Mouse (Mus musculus): ENCODE measurements at regions not wholly inside any gene's neighbourhood (a gene's known extent, or its start where the extent isn't known, plus 50 kb on each side); places are given as distances from the start of the nearest gene placed in this dataset.

DNA sequence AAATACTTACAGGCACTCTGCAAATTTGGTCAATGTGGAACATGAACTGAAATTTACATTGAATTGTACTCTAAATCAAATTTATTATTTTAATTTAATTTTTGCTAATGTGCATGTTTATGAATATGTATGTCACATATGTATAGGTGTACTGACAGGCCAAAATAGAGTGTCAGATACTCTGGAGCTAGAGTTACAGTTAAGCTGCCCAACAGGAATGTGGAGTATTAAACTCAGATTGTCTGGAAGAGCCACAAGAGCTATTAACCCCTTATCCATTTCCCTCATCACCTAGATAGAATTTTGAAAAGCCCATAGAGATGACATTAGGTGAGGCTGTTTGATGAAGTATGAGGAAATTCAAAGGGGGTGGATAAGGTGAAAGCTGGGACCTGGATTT, 607.5 kb upstream of the Dpp10 start:
- Histone ChIP-seq H3K4me2 (replicated peaks) (no peak overlapping the region), H3K4me1 (replicated peaks; ENCODE audit: control insufficient read depth, insufficient read depth, low read length) (no peaks in the 10 kb centered on the region), H3K9ac (no peak overlapping the region), H3K27ac (no peak overlapping the region), H3K4me3 (replicated peaks; ENCODE audit: low read length) (no peak overlapping the region), H3K9me3 (ENCODE audit: control insufficient read depth, low read length) (no peaks in the 10 kb centered on the region), H3K27me3 (ENCODE audit: control insufficient read depth, insufficient read depth, low read length) (no peaks in the 10 kb centered on the region), H3K36me3 (replicated peaks; ENCODE audit: control insufficient read depth, insufficient read depth) (no peaks in the 10 kb centered on the region)
- DNase-seq (ENCODE audit: low spot score) = no peak
- no peak for ATAC-seq (ENCODE audit: low FRiP score)

DNA sequence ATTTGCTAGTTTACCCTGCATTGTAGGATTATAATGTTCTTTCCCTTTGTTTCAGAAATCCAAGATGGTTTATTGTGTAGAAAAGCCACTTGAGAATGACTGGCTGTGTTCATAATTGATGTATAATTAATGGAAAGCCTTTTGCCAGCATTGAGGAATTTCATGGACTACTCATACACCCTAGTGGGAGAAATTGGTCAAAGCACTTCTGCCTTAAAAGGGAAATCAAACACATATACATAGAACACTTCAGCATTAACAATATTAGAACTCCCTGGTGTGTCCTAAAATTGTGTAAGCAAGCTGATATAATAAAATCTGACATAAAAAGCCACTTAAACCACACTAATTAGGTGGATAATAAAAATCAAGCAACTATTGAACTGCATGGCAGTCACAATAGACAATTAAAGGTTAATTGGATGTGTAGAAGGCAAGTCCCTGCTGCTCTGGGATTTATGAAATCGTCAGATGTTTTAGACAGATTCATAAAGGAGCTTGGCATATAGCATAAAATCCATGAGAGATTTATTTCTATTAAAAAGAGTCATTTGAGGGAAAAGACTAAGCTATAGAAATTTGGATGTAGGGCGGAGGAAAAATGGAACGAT, 607.0 kb upstream of the Dpp10 start:
- Histone ChIP-seq H3K36me3 (replicated peaks; ENCODE audit: control insufficient read depth, insufficient read depth) (no peaks in the 10 kb centered on the region), H3K9me3 (ENCODE audit: control insufficient read depth, low read length) (no peaks in the 10 kb centered on the region), H3K4me1 (replicated peaks; ENCODE audit: control insufficient read depth, insufficient read depth, low read length) (no peaks in the 10 kb centered on the region), H3K27ac (0 out of 2 replicates have a peak overlapping the region, but pooled peaks have one; percentile 20), H3K4me2 (replicated peaks) (no peak overlapping the region), H3K9ac (no peak overlapping the region), H3K4me3 (replicated peaks; ENCODE audit: low read length) (no peak overlapping the region), H3K27me3 (ENCODE audit: control insufficient read depth, insufficient read depth, low read length) (no peaks in the 10 kb centered on the region)
- ATAC-seq (ENCODE audit: low FRiP score) (peak; percentile 85), DNase-seq (ENCODE audit: low spot score) (peak; percentile 71)
- WGBS = 58% methylated on average over 3 of the region's 3 CpGs

DNA sequence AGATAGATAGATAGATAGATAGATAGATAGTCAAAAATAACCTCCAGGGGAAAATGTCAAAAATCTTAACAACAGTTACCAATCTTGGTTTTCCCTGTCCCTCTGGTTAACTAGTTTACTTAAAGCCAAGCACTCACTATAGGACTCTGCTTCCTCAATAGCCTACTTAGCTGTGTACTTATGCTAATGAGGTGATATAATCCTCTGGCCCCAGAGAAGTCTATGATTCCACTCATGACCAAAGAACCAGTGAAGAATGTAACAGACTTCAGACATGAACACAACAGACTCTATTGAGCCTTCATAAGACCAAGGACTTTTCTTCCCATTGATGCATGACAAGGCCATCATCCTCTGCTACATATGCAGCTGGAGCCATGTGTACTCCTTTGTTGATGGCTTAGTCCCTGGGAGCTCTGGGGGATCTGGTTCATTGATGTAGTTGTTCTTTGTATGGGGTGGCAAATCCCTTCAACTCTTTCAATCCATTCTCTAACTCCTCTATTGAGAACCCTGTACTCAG, 589.9 kb upstream of the Dpp10 start:
- Histone ChIP-seq H3K4me1 (replicated peaks; ENCODE audit: control insufficient read depth, insufficient read depth, low read length) (no peaks in the 10 kb centered on the region), H3K36me3 (replicated peaks; ENCODE audit: control insufficient read depth, insufficient read depth) (no peaks in the 10 kb centered on the region), H3K9ac (no peak overlapping the region), H3K27ac (no peak overlapping the region), H3K27me3 (ENCODE audit: control insufficient read depth, insufficient read depth, low read length) (no peaks in the 10 kb centered on the region), H3K4me3 (replicated peaks; ENCODE audit: low read length) (no peak overlapping the region), H3K4me2 (replicated peaks) (no peak overlapping the region), H3K9me3 (ENCODE audit: control insufficient read depth, low read length) (no peaks in the 10 kb centered on the region)
- no peak for ATAC-seq (ENCODE audit: low FRiP score)
- DNase-seq (ENCODE audit: low spot score) = no peak

DNA sequence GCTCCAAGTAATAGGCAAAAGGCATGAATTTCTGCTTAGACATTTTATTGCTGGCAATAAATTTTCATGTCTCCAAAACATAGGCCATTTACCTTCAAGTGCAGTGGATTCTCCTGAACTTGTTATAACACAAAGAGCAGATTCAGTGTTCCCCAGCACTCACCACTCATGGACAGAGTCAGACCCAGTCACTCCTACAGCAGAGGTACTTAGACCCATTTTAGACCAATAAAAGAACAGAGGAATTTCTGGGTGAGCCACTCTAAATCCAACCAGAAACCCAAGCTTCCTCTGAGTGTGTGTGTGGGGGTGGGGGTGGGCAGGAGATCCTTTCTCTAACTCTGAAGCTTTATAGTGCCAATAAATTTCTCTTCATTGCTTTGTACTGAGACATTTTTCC, 584.7 kb upstream of the Dpp10 start:
- H3K9me3 ChIP-seq (ENCODE audit: control insufficient read depth, low read length) = no peaks in the 10 kb centered on the region
- no peak for ATAC-seq (ENCODE audit: low FRiP score)
- H3K27ac ChIP-seq = no peak overlapping the region

DNA sequence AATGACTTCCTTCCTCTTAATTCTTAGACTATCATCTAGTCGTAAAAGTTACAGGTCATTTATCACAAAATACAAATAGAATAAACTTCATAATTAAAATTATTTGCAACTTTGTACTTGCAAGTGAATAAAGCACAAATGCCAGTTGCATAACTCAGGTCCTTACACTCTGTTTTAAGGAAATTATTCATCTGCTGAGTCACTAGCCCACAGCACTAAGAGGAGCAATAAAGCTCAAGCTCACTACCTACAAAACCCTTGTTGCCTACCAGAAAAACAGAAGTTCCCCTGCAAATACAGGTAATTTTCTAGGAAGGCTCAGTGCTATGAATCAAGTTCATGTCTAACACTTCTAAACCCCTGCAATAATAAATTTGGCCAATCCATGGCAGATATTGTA, 539.3 kb upstream of the Dpp10 start:
- H3K27me3 ChIP-seq (ENCODE audit: control insufficient read depth, insufficient read depth, low read length) = no peaks in the 10 kb centered on the region
- no peak overlapping the region for H3K4me3 ChIP-seq (replicated peaks; ENCODE audit: low read length)
- WGBS = 87% methylated on average over 1 of the region's 1 CpGs
- H3K4me2 ChIP-seq (replicated peaks) = no peak overlapping the region
- no peaks in the 10 kb centered on the region for H3K9me3 ChIP-seq (ENCODE audit: control insufficient read depth, low read length)
- H3K36me3 ChIP-seq (replicated peaks; ENCODE audit: control insufficient read depth, insufficient read depth) = no peaks in the 10 kb centered on the region
- DNase-seq (ENCODE audit: low spot score) (no peak), ATAC-seq (ENCODE audit: low FRiP score) (no peak)
- no peaks in the 10 kb centered on the region for H3K4me1 ChIP-seq (replicated peaks; ENCODE audit: control insufficient read depth, insufficient read depth, low read length)
- no peak overlapping the region for H3K27ac ChIP-seq
- H3K9ac ChIP-seq = no peak overlapping the region

More for the DNA sequence above, 584.7 kb upstream of the Dpp10 start:
- H3K4me3 ChIP-seq (replicated peaks; ENCODE audit: low read length) = no peak overlapping the region
- H3K4me2 ChIP-seq (replicated peaks) = no peak overlapping the region
- H3K4me1 ChIP-seq (replicated peaks; ENCODE audit: control insufficient read depth, insufficient read depth, low read length) = no peaks in the 10 kb centered on the region
- H3K27me3 ChIP-seq (ENCODE audit: control insufficient read depth, insufficient read depth, low read length) = no peaks in the 10 kb centered on the region
- H3K9ac ChIP-seq = no peak overlapping the region
- no peak for DNase-seq (ENCODE audit: low spot score)
- H3K36me3 ChIP-seq (replicated peaks; ENCODE audit: control insufficient read depth, insufficient read depth) = no peaks in the 10 kb centered on the region

Data from hindbrain, embryonic 14.5 days (tissue).